Mouse (Mus musculus): ENCODE measurements around the gene Nup160. TPM values are rescaled to one million over a fixed set of nuclear protein-coding genes. Genes with fewer than 3 reads are reported as not detected.

Gene Nup160
- polyA plus RNA-seq, 1 experiment from 2014 or later = 49.3 TPM

DNA sequence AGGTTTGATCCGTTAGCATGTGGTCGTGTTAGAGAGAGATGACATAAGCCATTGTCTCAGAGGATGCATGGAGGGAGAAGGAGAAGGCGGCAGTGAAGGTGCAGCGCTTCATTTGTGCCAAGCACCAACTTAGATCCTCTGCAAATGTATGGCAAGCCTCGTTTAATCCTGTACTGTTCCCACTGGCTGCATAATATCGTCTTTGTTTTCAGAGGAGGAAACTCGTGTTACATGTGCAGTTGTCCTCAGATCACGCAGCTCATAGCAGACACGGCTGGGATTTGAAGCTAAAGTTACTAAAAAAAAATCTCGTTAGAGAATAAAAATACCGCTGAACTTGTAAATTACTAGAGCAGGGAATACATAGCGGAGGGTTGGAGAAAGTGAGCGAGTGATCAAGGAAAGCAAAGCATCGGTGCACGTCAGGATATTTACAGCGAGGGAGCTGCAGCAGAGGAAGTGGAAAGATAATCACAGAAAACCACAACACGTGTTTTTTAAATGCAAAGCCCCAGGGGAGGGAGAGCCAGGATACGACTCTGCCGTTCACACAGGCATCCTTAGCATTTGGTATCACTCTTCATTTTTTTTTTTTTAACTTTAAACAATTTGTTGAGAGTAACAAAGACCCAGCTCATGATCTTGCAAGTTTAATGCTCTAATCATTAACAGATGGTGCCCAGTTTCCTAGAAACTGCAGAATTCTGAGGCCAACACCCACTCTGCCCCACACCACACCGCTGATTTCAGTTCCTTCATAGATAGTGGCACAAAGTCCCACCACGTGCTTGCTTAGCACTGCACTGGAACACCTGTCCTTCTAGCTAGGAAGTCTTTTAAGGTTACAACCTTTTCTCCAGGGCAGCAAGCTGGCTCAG, 9.4 kb upstream of the Nup160 start:
- peak overlapping the region; percentile 43 for H3K4me2 ChIP-seq
- WGBS = 25% methylated on average over 21 of the region's 21 CpGs
- H3K27me3 ChIP-seq = no peaks in the 10 kb centered on the region
- H3K36me3 ChIP-seq = no peaks in the 10 kb centered on the region
- ATAC-seq (replicated peaks; ENCODE audit: low FRiP score) = peak; percentile 73; the same call in 1 of the 2 replicates
- H3K9ac ChIP-seq = no peak overlapping the region
- peaks cover 13% of the 10 kb centered on the region for H3K4me1 ChIP-seq
- no peak overlapping the region for H3K4me3 ChIP-seq (replicated peaks)
- 0 out of 2 replicates have a peak, but pooled peaks cover 4% of the 10 kb centered on the region for H3K9me3 ChIP-seq (replicated peaks)
- no peak overlapping the region for H3K27ac ChIP-seq

DNA sequence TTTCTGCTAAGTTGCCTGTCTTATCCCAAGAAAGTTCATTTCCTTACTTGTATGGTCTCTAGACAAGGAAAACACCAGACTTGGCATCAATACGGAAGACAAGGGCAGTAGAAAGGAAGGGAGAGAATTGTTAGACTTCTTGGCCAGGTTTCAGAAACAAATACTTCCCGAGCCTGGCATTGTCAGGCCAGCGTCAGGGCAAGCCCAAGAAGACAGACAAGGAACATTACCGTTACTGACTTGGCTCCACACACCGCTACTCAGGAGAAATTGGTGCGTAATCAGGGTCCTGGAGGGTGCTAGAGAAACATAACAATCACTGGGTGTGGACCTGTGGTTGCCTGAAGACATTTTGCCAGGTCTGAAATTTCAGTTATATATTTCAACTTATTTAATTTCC, 6.7 kb upstream of the Nup160 start:
- ATAC-seq (replicated peaks; ENCODE audit: low FRiP score) = no peak
- H3K9ac ChIP-seq = no peak overlapping the region

DNA sequence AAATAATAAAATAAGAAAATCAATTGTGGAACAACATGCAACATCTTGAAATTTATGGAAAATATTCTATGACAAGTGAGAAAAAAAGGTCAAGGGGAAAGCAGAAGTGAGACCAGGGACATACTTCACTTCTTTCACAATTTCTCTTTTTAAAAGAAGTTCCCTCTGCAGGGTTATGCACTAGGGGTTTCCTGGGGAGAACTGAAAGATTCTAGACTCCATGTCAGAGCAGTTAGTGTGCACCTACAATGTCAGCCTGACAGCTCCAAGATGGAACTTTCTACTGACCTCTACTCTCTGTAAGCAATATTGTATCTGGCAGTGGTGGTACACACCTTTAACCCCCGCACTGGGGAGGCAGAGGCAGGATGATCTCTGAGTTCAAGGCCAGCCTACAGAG, 3.7 kb upstream of the Nup160 start:
- ATAC-seq (replicated peaks; ENCODE audit: low FRiP score) = no peak
- H3K4me3 ChIP-seq (replicated peaks) = no peak overlapping the region
- H3K36me3 ChIP-seq = no peaks in the 10 kb centered on the region
- no peak overlapping the region for H3K9ac ChIP-seq
- peaks cover 1% of the 10 kb centered on the region; the same call in 1 of the 2 replicates for H3K4me1 ChIP-seq
- WGBS = 92% methylated on average over 1 of the region's 1 CpGs
- no peak overlapping the region for H3K4me2 ChIP-seq
- H3K27ac ChIP-seq = no peak overlapping the region
- no peaks in the 10 kb centered on the region for H3K27me3 ChIP-seq
- H3K9me3 ChIP-seq (replicated peaks) = 0 out of 2 replicates have a peak, but pooled peaks cover 4% of the 10 kb centered on the region

More for the DNA sequence above, 6.7 kb upstream of the Nup160 start:
- no peaks in the 10 kb centered on the region for H3K27me3 ChIP-seq
- H3K4me3 ChIP-seq (replicated peaks) = no peak overlapping the region
- no peaks in the 10 kb centered on the region for H3K36me3 ChIP-seq
- 0 out of 2 replicates have a peak, but pooled peaks cover 4% of the 10 kb centered on the region for H3K9me3 ChIP-seq (replicated peaks)
- no peak overlapping the region for H3K4me2 ChIP-seq
- peaks cover 13% of the 10 kb centered on the region for H3K4me1 ChIP-seq
- H3K27ac ChIP-seq = no peak overlapping the region
- 80% methylated on average over 6 of the region's 6 CpGs for WGBS

DNA sequence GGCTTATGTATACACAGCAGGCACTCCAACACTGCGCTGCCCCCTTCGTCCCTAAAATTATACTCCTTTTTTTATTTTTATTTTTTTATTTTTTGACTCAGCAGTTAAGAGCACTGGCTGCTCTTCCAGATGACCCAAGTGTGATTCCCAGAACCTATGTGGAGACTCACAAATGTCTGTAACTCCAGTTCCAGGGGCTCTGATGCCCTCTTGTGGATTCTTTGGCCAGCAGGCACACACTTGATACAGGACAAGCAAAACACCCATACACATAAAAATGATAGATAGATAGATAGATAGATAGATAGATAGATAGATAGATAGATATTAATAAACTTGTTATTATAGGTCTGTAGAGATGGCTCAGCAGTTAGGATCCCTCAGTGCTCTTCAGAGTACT, 2.5 kb upstream of the Nup160 start:
- ATAC-seq (replicated peaks; ENCODE audit: low FRiP score) = no peak
- Histone ChIP-seq H3K4me2 (no peak overlapping the region), H3K9ac (no peak overlapping the region), H3K36me3 (no peaks in the 10 kb centered on the region), H3K4me1 (peaks cover 5% of the 10 kb centered on the region; the same call in 1 of the 2 replicates), H3K9me3 (replicated peaks) (0 out of 2 replicates have a peak, but pooled peaks cover 2% of the 10 kb centered on the region), H3K27me3 (no peaks in the 10 kb centered on the region), H3K4me3 (replicated peaks) (no peak overlapping the region), H3K27ac (no peak overlapping the region)
- WGBS = 95% methylated on average over 2 of the region's 2 CpGs

DNA sequence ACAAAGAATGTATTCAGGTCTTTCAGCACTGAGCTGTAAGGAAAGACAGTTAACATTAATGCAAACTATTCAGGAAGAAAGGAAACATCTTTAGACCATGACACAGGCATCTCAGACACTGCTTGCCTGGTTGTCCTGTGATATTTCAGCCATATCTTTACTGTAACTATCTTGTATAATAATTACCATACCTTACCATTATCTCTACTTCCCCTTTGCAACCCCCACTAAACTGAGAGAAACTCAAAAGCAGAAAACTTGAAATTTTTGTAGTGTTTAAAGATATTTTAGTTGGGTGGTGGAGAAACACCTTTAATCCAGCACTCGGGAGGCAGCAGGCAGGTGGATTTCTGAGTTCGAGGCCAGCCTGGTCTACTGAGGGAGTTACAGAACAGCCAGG, 1.5 kb upstream of the Nup160 start:
- Histone ChIP-seq H3K27ac (no peak overlapping the region), H3K36me3 (no peaks in the 10 kb centered on the region), H3K9me3 (replicated peaks) (no peaks in the 10 kb centered on the region), H3K4me2 (no peak overlapping the region), H3K4me3 (replicated peaks) (no peak overlapping the region), H3K9ac (no peak overlapping the region), H3K4me1 (peaks cover 11% of the 10 kb centered on the region), H3K27me3 (no peaks in the 10 kb centered on the region)
- WGBS = 83% methylated on average over 2 of the region's 2 CpGs
- no peak for ATAC-seq (replicated peaks; ENCODE audit: low FRiP score)

DNA sequence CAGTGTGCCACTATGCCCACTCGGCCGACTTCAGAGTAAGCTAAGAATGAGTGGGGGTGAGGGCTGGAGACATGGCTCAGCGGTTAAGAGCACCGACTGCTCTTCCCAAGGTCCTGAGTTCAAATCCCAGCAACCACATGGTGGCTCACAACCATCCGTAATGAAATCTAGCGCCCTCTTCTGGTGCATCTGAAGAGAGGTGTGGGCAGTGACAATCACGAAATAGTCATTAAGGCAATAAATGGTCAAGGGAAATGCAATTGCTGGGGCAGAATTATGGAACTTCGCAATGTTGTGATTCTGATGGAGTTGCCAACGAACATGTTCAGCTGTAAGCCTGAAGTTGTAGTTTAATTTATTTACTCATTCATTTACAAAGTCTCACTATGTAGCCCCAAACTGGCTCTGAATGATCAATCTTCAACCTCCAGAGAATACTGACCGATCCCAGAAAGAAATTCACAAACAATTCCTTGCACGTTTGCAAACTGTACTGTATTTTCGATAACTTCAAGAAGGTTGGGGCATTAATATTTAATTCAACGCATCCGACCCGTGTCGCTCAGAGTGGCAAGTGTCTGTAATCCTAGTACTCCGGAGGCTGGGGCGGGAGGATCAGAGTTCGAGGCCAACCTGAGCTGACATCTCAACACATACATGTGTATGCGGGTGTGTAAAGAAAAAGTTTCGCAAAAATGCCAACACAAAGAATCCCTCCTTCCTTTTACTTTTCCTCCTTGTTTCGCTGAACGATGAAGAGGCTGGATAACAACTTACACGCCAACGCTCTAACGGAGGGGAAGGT, 1.4 kb downstream of the Nup160 start:
- peak overlapping the region; percentile 71 for H3K9ac ChIP-seq
- H3K9me3 ChIP-seq (replicated peaks) = no peaks in the 10 kb centered on the region
- peak; percentile 28 for ATAC-seq (replicated peaks; ENCODE audit: low FRiP score)

DNA sequence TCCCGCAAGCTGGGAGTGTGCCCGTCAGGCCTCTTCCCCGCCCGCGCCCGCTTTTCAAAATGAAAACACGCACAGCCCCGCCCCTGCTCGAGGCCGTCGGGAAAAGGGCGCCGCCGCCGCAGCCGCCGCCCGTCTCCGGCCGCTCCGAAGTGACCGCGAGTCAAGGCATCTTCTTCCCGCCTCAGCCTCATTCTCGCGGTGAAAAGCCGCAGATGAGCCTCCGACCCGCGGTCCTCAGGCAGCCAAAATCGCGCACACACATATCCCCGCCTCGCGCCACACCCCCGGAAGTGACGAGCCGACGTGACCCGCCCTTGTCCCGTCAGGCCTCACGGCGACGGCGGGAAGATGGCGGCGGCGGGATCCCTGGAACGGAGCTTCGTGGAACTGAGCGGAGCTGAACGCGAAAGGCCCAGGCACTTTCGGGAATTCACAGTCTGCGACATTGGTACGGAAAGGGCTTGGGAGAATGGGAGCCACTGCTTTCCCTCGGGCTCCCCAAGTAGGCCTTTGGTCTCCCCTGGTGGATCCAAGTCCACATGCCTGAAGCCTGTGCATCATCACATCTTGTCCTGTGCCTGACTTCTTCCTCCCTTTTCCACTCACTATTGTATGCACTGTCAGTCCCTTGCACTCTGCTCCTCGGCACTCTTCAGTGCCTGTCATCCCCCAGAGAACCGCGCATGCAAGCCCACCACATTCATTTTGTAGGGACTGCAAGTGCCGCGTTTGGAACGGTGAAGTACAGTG, 2.2 kb downstream of the Nup160 start:
- Histone ChIP-seq H3K4me2 (peak overlapping the region; percentile 64), H3K36me3 (peaks cover 21% of the 10 kb centered on the region), H3K4me3 (replicated peaks) (peak overlapping the region; percentile 83), H3K9me3 (replicated peaks) (no peaks in the 10 kb centered on the region), H3K4me1 (peaks cover 14% of the 10 kb centered on the region), H3K27me3 (no peaks in the 10 kb centered on the region), H3K27ac (peak overlapping the region; percentile 98), H3K9ac (peak overlapping the region; percentile 71)
- under 1% methylated on average over 63 of the region's 63 CpGs for WGBS
- ATAC-seq (replicated peaks; ENCODE audit: low FRiP score) = peak; percentile 98

More for the DNA sequence above, 1.4 kb downstream of the Nup160 start:
- no peaks in the 10 kb centered on the region for H3K27me3 ChIP-seq
- peak overlapping the region; percentile 98 for H3K27ac ChIP-seq
- peaks cover 15% of the 10 kb centered on the region for H3K36me3 ChIP-seq
- peak overlapping the region; percentile 83 for H3K4me3 ChIP-seq (replicated peaks)
- peak overlapping the region; percentile 64 for H3K4me2 ChIP-seq
- WGBS = 33% methylated on average over 26 of the region's 26 CpGs
- peaks cover 14% of the 10 kb centered on the region for H3K4me1 ChIP-seq

DNA sequence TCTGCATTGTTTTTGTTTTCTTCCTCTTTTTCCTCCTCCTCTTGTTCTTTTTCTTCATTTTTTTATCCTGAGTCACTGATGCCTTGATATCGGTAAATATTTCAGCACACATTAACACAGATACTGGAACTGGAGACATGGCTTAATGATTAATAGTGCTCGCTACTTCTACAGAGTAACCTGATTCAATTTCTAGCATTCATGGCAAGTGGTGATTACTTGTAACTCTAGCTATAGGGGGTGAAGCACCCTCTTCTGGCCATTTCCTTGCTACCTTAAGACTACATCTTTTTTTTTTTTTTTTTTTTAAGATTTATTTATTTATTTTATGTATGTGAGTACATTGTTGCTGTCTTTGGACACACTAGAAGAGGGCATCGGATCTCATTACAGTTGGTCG, 23.9 kb downstream of the Nup160 start:
- H3K27me3 ChIP-seq = no peaks in the 10 kb centered on the region
- ATAC-seq (replicated peaks; ENCODE audit: low FRiP score) = no peak

DNA sequence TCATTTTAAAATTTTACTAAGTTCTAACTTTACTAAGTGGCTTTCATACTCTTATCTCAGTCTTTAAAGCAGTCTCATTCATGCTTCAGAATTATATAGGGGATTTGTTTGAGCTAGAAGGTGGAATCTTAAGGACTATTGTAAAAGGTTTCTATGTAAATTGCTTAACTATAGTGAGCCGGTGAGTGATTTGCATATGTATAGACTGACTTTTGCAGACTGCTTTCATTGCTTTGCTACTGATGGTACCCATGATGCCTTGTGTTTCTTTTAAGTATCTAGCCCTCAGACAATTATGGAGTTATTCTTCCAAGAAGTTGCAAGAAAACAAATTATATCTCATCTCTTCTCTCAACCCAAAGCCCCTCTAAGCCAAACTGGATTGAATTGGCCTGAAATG, 31.5 kb downstream of the Nup160 start:
- Histone ChIP-seq H3K4me2 (no peak overlapping the region), H3K9ac (no peak overlapping the region), H3K27me3 (no peaks in the 10 kb centered on the region), H3K4me3 (replicated peaks) (no peak overlapping the region), H3K9me3 (replicated peaks) (no peaks in the 10 kb centered on the region), H3K4me1 (no peaks in the 10 kb centered on the region), H3K36me3 (peaks cover 98% of the 10 kb centered on the region), H3K27ac (no peak overlapping the region)
- 69% methylated on average over 1 of the region's 1 CpGs for WGBS
- ATAC-seq (replicated peaks; ENCODE audit: low FRiP score) = no peak

More for the DNA sequence above, 23.9 kb downstream of the Nup160 start:
- Histone ChIP-seq H3K9me3 (replicated peaks) (no peaks in the 10 kb centered on the region), H3K27ac (no peak overlapping the region), H3K36me3 (peaks cover 96% of the 10 kb centered on the region), H3K4me2 (no peak overlapping the region), H3K4me3 (replicated peaks) (no peak overlapping the region), H3K4me1 (no peaks in the 10 kb centered on the region), H3K9ac (no peak overlapping the region)
- WGBS = 78% methylated on average over 4 of the region's 4 CpGs

DNA sequence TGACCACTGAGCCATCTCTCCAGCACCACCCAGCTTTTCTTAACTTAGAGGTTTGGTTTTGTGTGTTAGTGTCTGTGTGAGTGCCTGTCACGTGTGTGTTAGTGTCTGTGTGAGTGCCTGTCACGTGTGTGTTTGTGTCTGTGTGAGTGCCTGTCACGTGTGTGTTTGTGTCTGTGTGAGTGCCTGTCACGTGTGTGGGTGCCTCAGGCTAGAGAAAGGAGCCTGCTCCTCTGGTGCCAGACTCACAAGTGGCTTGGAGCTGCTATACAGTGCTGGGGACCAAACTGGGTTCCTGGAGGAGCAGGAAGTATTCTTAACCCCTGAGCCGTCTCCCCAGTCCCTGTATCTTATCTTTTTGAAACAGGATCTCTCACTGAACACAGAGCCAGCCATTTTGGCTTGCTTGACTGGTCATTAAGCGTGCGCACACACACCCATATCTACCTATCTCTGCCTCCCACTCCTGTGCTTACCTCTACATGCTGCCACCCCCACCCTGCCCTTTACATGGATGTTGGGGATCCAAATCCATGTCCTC, 38.6 kb downstream of the Nup160 start:
- 93% methylated on average over 7 of the region's 7 CpGs for WGBS
- no peak overlapping the region for H3K9ac ChIP-seq
- H3K4me1 ChIP-seq = no peaks in the 10 kb centered on the region
- ATAC-seq (replicated peaks; ENCODE audit: low FRiP score) = peak; percentile 62; the same call in 1 of the 2 replicates
- peaks cover 91% of the 10 kb centered on the region for H3K36me3 ChIP-seq
- no peaks in the 10 kb centered on the region for H3K27me3 ChIP-seq
- no peaks in the 10 kb centered on the region for H3K9me3 ChIP-seq (replicated peaks)
- no peak overlapping the region for H3K4me3 ChIP-seq (replicated peaks)
- H3K4me2 ChIP-seq = no peak overlapping the region
- no peak overlapping the region for H3K27ac ChIP-seq

DNA sequence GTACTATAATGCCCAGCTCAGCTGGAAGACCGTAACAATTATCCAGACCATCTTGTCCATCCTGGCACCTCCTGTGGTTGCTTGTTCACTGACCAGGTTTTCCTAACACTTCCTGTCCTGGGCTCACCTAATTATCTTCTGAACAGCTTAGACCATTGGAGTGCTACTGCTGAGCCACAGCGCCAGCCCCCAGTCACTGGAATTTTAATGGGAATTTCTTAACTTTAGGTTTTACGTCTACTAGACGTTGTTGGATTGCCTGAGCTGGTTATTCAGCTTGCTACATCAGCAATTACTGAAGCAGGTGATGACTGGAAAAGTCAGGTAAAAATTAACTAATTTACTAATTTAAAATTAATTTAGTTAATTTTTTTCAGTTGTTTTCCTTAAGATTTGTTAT, 40.4 kb downstream of the Nup160 start:
- H3K4me2 ChIP-seq = no peak overlapping the region
- 87% methylated on average over 4 of the region's 4 CpGs for whole genome bisulfite sequencing
- H3K27me3 ChIP-seq = no peaks in the 10 kb centered on the region
- H3K9me3 ChIP-seq (replicated peaks) = no peaks in the 10 kb centered on the region
- no peak overlapping the region for H3K4me3 ChIP-seq (replicated peaks)
- no peak overlapping the region for H3K27ac ChIP-seq
- H3K4me1 ChIP-seq = no peaks in the 10 kb centered on the region
- H3K9ac ChIP-seq = no peak overlapping the region
- no peak for ATAC-seq (replicated peaks; ENCODE audit: low FRiP score)
- peaks cover 87% of the 10 kb centered on the region for H3K36me3 ChIP-seq
